Mouse (Mus musculus) small intestine, adult 2 months (tissue): ENCODE measurements around the gene Syt16. TPM values are rescaled to one million over a fixed set of nuclear protein-coding genes. Genes with fewer than 3 reads are reported as not detected.

Experiments used
- H3K27ac ChIP-seq: fragments of 200-500 bp; 2 replicates; pipeline ENCODE4 v1.5.1; 2012; ENCODE audit warnings: low read depth, low read length, control low read depth, inconsistent platforms; ENCODE audit not compliant: insufficient read depth
- H3K27me3 ChIP-seq: fragments of 200-500 bp; 2 replicates; pipeline ENCODE4 v1.6.1; 2012; ENCODE audit warnings: mild to moderate bottlenecking, moderate library complexity, low read length, inconsistent platforms; ENCODE audit not compliant: control insufficient read depth, insufficient read depth
- H3K36me3 ChIP-seq: fragments of 200-500 bp; 2 replicates; pipeline ENCODE4 v1.6.1; 2012; ENCODE audit warnings: mild to moderate bottlenecking, low read length, control low read depth, inconsistent platforms; ENCODE audit not compliant: control insufficient read depth, insufficient read depth
- H3K4me1 ChIP-seq: fragments of 200-500 bp; 2 replicates; pipeline ENCODE4 v1.6.1; 2012; ENCODE audit warnings: low read length, inconsistent platforms, mixed read lengths; ENCODE audit not compliant: control insufficient read depth, insufficient read depth, insufficient read length
- H3K4me3 ChIP-seq: fragments of 200-500 bp; 2 replicates; pipeline ENCODE4 v1.5.1; 2012; ENCODE audit warnings: low read depth, mild to moderate bottlenecking, control low read depth, inconsistent platforms, low read length, moderate library complexity
- CTCF ChIP-seq: fragments of 200-500 bp; IDR thresholded peaks from 2 replicates; pipeline ENCODE4 v1.5.1; 2012; ENCODE audit warnings: low read depth, mild to moderate bottlenecking, control low read depth, inconsistent platforms, low read length, moderate library complexity, mixed read lengths; ENCODE audit not compliant: insufficient replicate concordance, insufficient read length; ENCODE audit errors: extremely low read depth
- POLR2A ChIP-seq: fragments of 200-500 bp; IDR thresholded peaks from 2 replicates; pipeline ENCODE4 v1.6.1; 2012; ENCODE audit warnings: low read depth, mild to moderate bottlenecking, control low read depth, inconsistent platforms, low read length, moderate library complexity
- WGBS: fragments of 180-500 bp; shearing (Covaris S2); methylation state at CpG from one replicate; pipeline ENCODE4 v1.1.7; 2018; 5-methylcytosine and 5-hydroxymethylcytosine counted together
- polyA plus RNA-seq: library from polyadenylated mRNA; depleted of rRNA; stranded (reverse); fragments of >200 nt; gene quantifications from 2 replicates; pipeline ENCODE4 v1.2.3, GENCODE M21; 2012

The Syt16 gene
- polyA plus RNA-seq, 1 experiment = not detected

GRCm38 (mm10) chr12:74142147-74142546 lies 144.7 kb downstream of the Syt16 start:
- no peak overlapping the region for H3K4me3 ChIP-seq
- H3K36me3 ChIP-seq = no peaks in the 10 kb centered on the region
- TF ChIP-seq CTCF = no peak
- no peak for TF ChIP-seq POLR2A
- peaks cover 2% of the 10 kb centered on the region; the same call in 1 of the 2 replicates for H3K4me1 ChIP-seq
- 75% methylated on average over 7 of the region's 7 CpGs for WGBS
- no peak overlapping the region for H3K27ac ChIP-seq
- H3K27me3 ChIP-seq = no peaks in the 10 kb centered on the region

GRCm38 (mm10) chr12:74144385-74144784 lies 146.9 kb downstream of the Syt16 start:
- TF ChIP-seq CTCF (no peak), POLR2A (no peak)
- WGBS = 70% methylated on average over 5 of the region's 5 CpGs

GRCm38 (mm10) chr12:74160791-74161190 lies 163.3 kb downstream of the Syt16 start:
- Histone ChIP-seq H3K4me3 (no peak overlapping the region), H3K4me1 (no peaks in the 10 kb centered on the region), H3K36me3 (no peaks in the 10 kb centered on the region), H3K27me3 (0 out of 2 replicates have a peak, but pooled peaks cover 2% of the 10 kb centered on the region), H3K27ac (no peak overlapping the region)
- no peak for TF ChIP-seq POLR2A
- WGBS = 18% methylated on average over 3 of the region's 3 CpGs

More at GRCm38 (mm10) chr12:74144385-74144784, 146.9 kb downstream of the Syt16 start:
- no peak overlapping the region for H3K4me3 ChIP-seq
- H3K4me1 ChIP-seq = peaks cover 2% of the 10 kb centered on the region; the same call in 1 of the 2 replicates
- no peak overlapping the region for H3K27ac ChIP-seq
- H3K27me3 ChIP-seq = no peaks in the 10 kb centered on the region
- no peaks in the 10 kb centered on the region for H3K36me3 ChIP-seq

GRCm38 (mm10) chr12:74163080-74163479 lies 165.6 kb downstream of the Syt16 start:
- Histone ChIP-seq H3K4me3 (no peak overlapping the region), H3K36me3 (no peaks in the 10 kb centered on the region), H3K4me1 (no peaks in the 10 kb centered on the region), H3K27me3 (0 out of 2 replicates have a peak, but pooled peaks cover 2% of the 10 kb centered on the region), H3K27ac (no peak overlapping the region)
- TF ChIP-seq CTCF = no peak
- no peak for TF ChIP-seq POLR2A
- 71% methylated on average over 2 of the region's 2 CpGs for WGBS

- Histone ChIP-seq H3K4me3 (no peak overlapping the region), H3K27me3 (no peaks in the 10 kb centered on the region), H3K4me1 (no peaks in the 10 kb centered on the region), H3K36me3 (no peaks in the 10 kb centered on the region), H3K27ac (no peak overlapping the region)
- no peak for TF ChIP-seq POLR2A
- TF ChIP-seq CTCF = no peak
- 77% methylated on average over 1 of the region's 1 CpGs for WGBS
Observed at GRCm38 (mm10) chr12:74171257-74171656, 173.8 kb downstream of the Syt16 start.

- WGBS = 73% methylated on average over 3 of the region's 3 CpGs
- no peak overlapping the region for H3K4me3 ChIP-seq
- TF ChIP-seq POLR2A (no peak), CTCF (no peak)
- no peaks in the 10 kb centered on the region for H3K27me3 ChIP-seq
- H3K27ac ChIP-seq = no peak overlapping the region
- no peaks in the 10 kb centered on the region for H3K4me1 ChIP-seq
- H3K36me3 ChIP-seq = no peaks in the 10 kb centered on the region
Observed at GRCm38 (mm10) chr12:74173902-74174301, 176.4 kb downstream of the Syt16 start.

GRCm38 (mm10) chr12:74184596-74184995 lies 187.1 kb downstream of the Syt16 start:
- Histone ChIP-seq H3K4me3 (no peak overlapping the region), H3K4me1 (no peaks in the 10 kb centered on the region), H3K27ac (no peak overlapping the region), H3K27me3 (no peaks in the 10 kb centered on the region), H3K36me3 (no peaks in the 10 kb centered on the region)
- TF ChIP-seq CTCF = no peak
- TF ChIP-seq POLR2A = no peak
- 69% methylated on average over 17 of the region's 17 CpGs for WGBS

GRCm38 (mm10) chr12:74188243-74188785 lies 190.9 kb downstream of the Syt16 start:
- TF ChIP-seq CTCF = no peak
- TF ChIP-seq POLR2A = no peak
- H3K4me3 ChIP-seq = no peak overlapping the region
- no peak overlapping the region for H3K27ac ChIP-seq
- no peaks in the 10 kb centered on the region for H3K4me1 ChIP-seq
- WGBS = 79% methylated on average over 11 of the region's 11 CpGs
- H3K27me3 ChIP-seq = no peaks in the 10 kb centered on the region
- no peaks in the 10 kb centered on the region for H3K36me3 ChIP-seq
